Mouse (Mus musculus) neural tube, embryonic 14.5 days (tissue): ENCODE measurements around the gene 2610002M06Rik. TPM values are rescaled to one million over a fixed set of nuclear protein-coding genes. Genes with fewer than 3 reads are reported as not detected.

Source experiments
- ATAC-seq: fragments of 200-750 bp; cut with Nextera tagmentation; 2 replicates; pipeline ENCODE4 v1.8.0; 2017; ENCODE audit warnings: low read depth, mild to moderate bottlenecking, moderate TSS enrichment, moderate library complexity
- H3K27ac ChIP-seq: fragments of 300-500 bp; sonication (generic); 2 replicates; pipeline ENCODE4 v1.5.1; 2014; ENCODE audit warnings: low read depth, mild to moderate bottlenecking, control low read depth, low read length, moderate library complexity, mixed read lengths
- H3K27me3 ChIP-seq: fragments of 300-500 bp; sonication (generic); 2 replicates; pipeline ENCODE4 v1.6.1; 2014; ENCODE audit warnings: low read length; ENCODE audit not compliant: control insufficient read depth, insufficient read depth
- H3K36me3 ChIP-seq: fragments of 300-500 bp; sonication (generic); 2 replicates; pipeline ENCODE4 v1.6.1; 2014; ENCODE audit warnings: low read length, mixed read lengths; ENCODE audit not compliant: control insufficient read depth, insufficient read depth
- H3K4me1 ChIP-seq: fragments of 300-500 bp; sonication (generic); 2 replicates; pipeline ENCODE4 v1.6.1; 2014; ENCODE audit warnings: low read length; ENCODE audit not compliant: control insufficient read depth, insufficient read depth
- H3K4me2 ChIP-seq: fragments of 300-500 bp; sonication (generic); 2 replicates; pipeline ENCODE4 v1.6.1; 2014; ENCODE audit warnings: mild to moderate bottlenecking, low read depth, low read length, control low read depth
- H3K4me3 ChIP-seq: fragments of 300-500 bp; sonication (generic); 2 replicates; pipeline ENCODE4 v1.5.1; 2014; ENCODE audit warnings: low read depth, low read length, control low read depth, mixed read lengths
- H3K9ac ChIP-seq: fragments of 300-500 bp; sonication (generic); replicated peaks from 2 replicates; pipeline ENCODE4 v1.6.1; 2014; ENCODE audit warnings: low read depth, mild to moderate bottlenecking, control low read depth, low read length, mixed read lengths
- H3K9me3 ChIP-seq: fragments of 300-500 bp; sonication (generic); 2 replicates; pipeline ENCODE4 v1.6.1; 2016; ENCODE audit warnings: low read length; ENCODE audit not compliant: control insufficient read depth
- WGBS: fragments of 180-500 bp; shearing (Covaris S2); extraction: QIAGEN DNeasy Blood & Tissue Kit; methylation state at CpG from one replicate; pipeline ENCODE4 v1.1.7; 2014; 5-methylcytosine and 5-hydroxymethylcytosine counted together
- polyA plus RNA-seq: library from polyadenylated mRNA; unstranded; fragments of >200 nt; fragmentation: Nextera tagmentation; extraction: Ambion mirVana; gene quantifications from 2 replicates; pipeline ENCODE4 v1.2.1, GENCODE M21; 2014

The 2610002M06Rik gene
- polyA plus RNA-seq, 1 experiment from 2014 or later = 24.6 TPM

DNA sequence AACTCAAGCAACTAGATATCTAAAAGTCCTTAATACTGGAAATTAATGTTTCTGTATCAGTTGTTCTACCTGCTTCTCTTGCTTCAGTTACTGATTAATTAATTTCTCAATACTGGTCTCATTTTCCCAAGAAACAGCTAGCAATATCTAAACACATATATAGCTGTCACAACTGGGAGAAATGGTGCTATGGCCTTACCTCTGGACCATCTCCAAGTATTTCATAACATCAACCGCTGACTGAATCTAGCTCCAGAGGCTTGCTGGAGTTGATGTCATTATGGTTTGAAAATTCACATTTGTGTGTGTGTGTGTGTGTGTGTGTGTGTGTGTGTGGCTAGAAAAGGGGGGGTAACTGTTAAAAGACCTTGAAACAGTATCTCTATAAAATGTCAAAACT lies 26.0 kb downstream of the 2610002M06Rik start:
- Histone ChIP-seq H3K9ac (no peak overlapping the region), H3K36me3 (no peaks in the 10 kb centered on the region), H3K9me3 (no peaks in the 10 kb centered on the region), H3K4me1 (no peaks in the 10 kb centered on the region), H3K27me3 (no peaks in the 10 kb centered on the region), H3K27ac (no peak overlapping the region), H3K4me2 (no peak overlapping the region), H3K4me3 (no peak overlapping the region)
- no peak for ATAC-seq
- WGBS = 91% methylated on average over 1 of the region's 1 CpGs

DNA sequence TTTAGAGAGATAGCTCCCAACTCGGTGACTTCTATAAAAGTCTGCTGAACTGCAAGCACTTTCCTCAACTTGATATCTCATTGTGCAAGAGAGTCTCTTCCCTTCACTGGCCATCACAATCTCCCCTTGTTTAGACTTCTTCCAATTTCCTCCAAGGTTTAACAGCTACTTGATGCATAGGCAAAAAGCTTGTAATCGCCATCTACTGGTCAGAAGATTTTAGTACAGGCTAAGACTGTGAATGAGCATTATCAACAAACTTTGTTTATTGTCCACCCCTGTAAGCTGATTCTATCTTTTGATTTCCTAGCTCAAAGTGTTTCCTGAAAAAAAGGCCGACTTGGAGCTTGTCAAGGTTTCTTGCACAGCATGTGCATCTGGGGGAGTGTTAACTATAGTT lies 48.2 kb downstream of the 2610002M06Rik start:
- WGBS = 22% methylated on average over 3 of the region's 3 CpGs
- H3K4me2 ChIP-seq = no peak overlapping the region
- H3K9me3 ChIP-seq = no peaks in the 10 kb centered on the region
- no peak overlapping the region for H3K4me3 ChIP-seq
- no peaks in the 10 kb centered on the region for H3K4me1 ChIP-seq
- H3K27me3 ChIP-seq = no peaks in the 10 kb centered on the region
- no peak overlapping the region for H3K27ac ChIP-seq
- H3K9ac ChIP-seq = no peak overlapping the region
- H3K36me3 ChIP-seq = no peaks in the 10 kb centered on the region
- ATAC-seq = no peak

Other genes with a start within 250 kb of the 2610002M06Rik start
- gene Tbx22, start 148.4 kb downstream of the 2610002M06Rik start, polyA plus RNA-seq = 0.08 and 0.12 TPM in 2 replicates
- not detected in 2 replicates for gene Tent5d, start 23.7 kb downstream of the 2610002M06Rik start, polyA plus RNA-seq
- not detected in 2 replicates for gene Gm732, start 132.1 kb upstream of the 2610002M06Rik start, polyA plus RNA-seq